Mouse (Mus musculus): ENCODE measurements at regions not wholly inside any gene's neighbourhood (a gene's known extent, or its start where the extent isn't known, plus 50 kb on each side); places are given as distances from the start of the nearest gene placed in this dataset.

- 96% methylated on average over 2 of the region's 2 CpGs for WGBS
- H3K4me2 ChIP-seq (ENCODE audit: low read depth, low read length), result no peak overlapping the region
- H3K27ac ChIP-seq (ENCODE audit: low read length), result no peak overlapping the region
- no peak for ATAC-seq
- no peaks in the 10 kb centered on the region for H3K9me3 ChIP-seq (ENCODE audit: control insufficient read depth, low read length)
- no peaks in the 10 kb centered on the region for H3K27me3 ChIP-seq (replicated peaks; ENCODE audit: control insufficient read depth, insufficient read depth, low read length)
- no peaks in the 10 kb centered on the region for H3K4me1 ChIP-seq (ENCODE audit: control insufficient read depth, insufficient read depth, low read length)
- no peak overlapping the region for H3K4me3 ChIP-seq (ENCODE audit: low read length)
- no peaks in the 10 kb centered on the region for H3K36me3 ChIP-seq (ENCODE audit: control insufficient read depth, insufficient read depth, low read length)
- H3K9ac ChIP-seq (ENCODE audit: low read depth, low read length), result no peak overlapping the region
These were observed 64.8 kb downstream of the Dnajb9 start for GRCm38 (mm10) chr12:44145321-44145720.

GRCm38 (mm10) chr12:44139026-44139425, 71.1 kb downstream of the Dnajb9 start:
- H3K9ac ChIP-seq (ENCODE audit: low read depth, low read length), result no peak overlapping the region
- H3K36me3 ChIP-seq (ENCODE audit: control insufficient read depth, insufficient read depth, low read length), result no peaks in the 10 kb centered on the region
- H3K9me3 ChIP-seq (ENCODE audit: control insufficient read depth, low read length), result no peaks in the 10 kb centered on the region
- H3K4me1 ChIP-seq (ENCODE audit: control insufficient read depth, insufficient read depth, low read length), result no peaks in the 10 kb centered on the region
- no peak for ATAC-seq
- 90% methylated on average over 1 of the region's 1 CpGs for WGBS
- no peaks in the 10 kb centered on the region for H3K27me3 ChIP-seq (replicated peaks; ENCODE audit: control insufficient read depth, insufficient read depth, low read length)
- no peak overlapping the region for H3K27ac ChIP-seq (ENCODE audit: low read length)
- no peak overlapping the region for H3K4me3 ChIP-seq (ENCODE audit: low read length)
- H3K4me2 ChIP-seq (ENCODE audit: low read depth, low read length), result no peak overlapping the region

- 91% methylated on average over 8 of the region's 8 CpGs for WGBS
- no peaks in the 10 kb centered on the region for H3K36me3 ChIP-seq (ENCODE audit: control insufficient read depth, insufficient read depth, low read length)
- no peak overlapping the region for H3K9ac ChIP-seq (ENCODE audit: low read depth, low read length)
- H3K4me1 ChIP-seq (ENCODE audit: control insufficient read depth, insufficient read depth, low read length), result no peaks in the 10 kb centered on the region
- no peak for ATAC-seq
- H3K4me3 ChIP-seq (ENCODE audit: low read length), result no peak overlapping the region
- no peaks in the 10 kb centered on the region for H3K9me3 ChIP-seq (ENCODE audit: control insufficient read depth, low read length)
- no peak overlapping the region for H3K4me2 ChIP-seq (ENCODE audit: low read depth, low read length)
- no peak overlapping the region for H3K27ac ChIP-seq (ENCODE audit: low read length)
- H3K27me3 ChIP-seq (replicated peaks; ENCODE audit: control insufficient read depth, insufficient read depth, low read length), result no peaks in the 10 kb centered on the region
These were observed 81.3 kb downstream of the Dnajb9 start for GRCm38 (mm10) chr12:44128874-44129273.

- Histone ChIP-seq H3K36me3 (ENCODE audit: control insufficient read depth, insufficient read depth, low read length) (no peaks in the 10 kb centered on the region), H3K9me3 (ENCODE audit: control insufficient read depth, low read length) (no peaks in the 10 kb centered on the region), H3K4me1 (ENCODE audit: control insufficient read depth, insufficient read depth, low read length) (no peaks in the 10 kb centered on the region), H3K27ac (ENCODE audit: low read length) (no peak overlapping the region), H3K4me3 (ENCODE audit: low read length) (no peak overlapping the region), H3K27me3 (replicated peaks; ENCODE audit: control insufficient read depth, insufficient read depth, low read length) (no peaks in the 10 kb centered on the region), H3K4me2 (ENCODE audit: low read depth, low read length) (no peak overlapping the region), H3K9ac (ENCODE audit: low read depth, low read length) (no peak overlapping the region)
- 48% methylated on average over 2 of the region's 2 CpGs for whole genome bisulfite sequencing
- no peak for ATAC-seq
These were observed 105.0 kb downstream of the Dnajb9 start for GRCm38 (mm10) chr12:44105085-44105484.

GRCm38 (mm10) chr12:44099188-44099587, 110.9 kb downstream of the Dnajb9 start:
- WGBS, result 94% methylated on average over 1 of the region's 1 CpGs
- no peak overlapping the region for H3K4me3 ChIP-seq (ENCODE audit: low read length)

GRCm38 (mm10) chr12:44071766-44072165, 138.4 kb downstream of the Dnajb9 start:
- Histone ChIP-seq H3K36me3 (ENCODE audit: control insufficient read depth, insufficient read depth, low read length) (no peaks in the 10 kb centered on the region), H3K4me1 (ENCODE audit: control insufficient read depth, insufficient read depth, low read length) (no peaks in the 10 kb centered on the region), H3K27me3 (replicated peaks; ENCODE audit: control insufficient read depth, insufficient read depth, low read length) (no peaks in the 10 kb centered on the region), H3K4me3 (ENCODE audit: low read length) (no peak overlapping the region), H3K27ac (ENCODE audit: low read length) (no peak overlapping the region), H3K9ac (ENCODE audit: low read depth, low read length) (no peak overlapping the region), H3K9me3 (ENCODE audit: control insufficient read depth, low read length) (no peaks in the 10 kb centered on the region), H3K4me2 (ENCODE audit: low read depth, low read length) (no peak overlapping the region)
- ATAC-seq, result no peak
- WGBS, result 82% methylated on average over 5 of the region's 5 CpGs

More at GRCm38 (mm10) chr12:44099188-44099587, 110.9 kb downstream of the Dnajb9 start:
- Histone ChIP-seq H3K9me3 (ENCODE audit: control insufficient read depth, low read length) (no peaks in the 10 kb centered on the region), H3K4me2 (ENCODE audit: low read depth, low read length) (no peak overlapping the region), H3K9ac (ENCODE audit: low read depth, low read length) (no peak overlapping the region), H3K27ac (ENCODE audit: low read length) (no peak overlapping the region), H3K4me1 (ENCODE audit: control insufficient read depth, insufficient read depth, low read length) (no peaks in the 10 kb centered on the region), H3K27me3 (replicated peaks; ENCODE audit: control insufficient read depth, insufficient read depth, low read length) (no peaks in the 10 kb centered on the region), H3K36me3 (ENCODE audit: control insufficient read depth, insufficient read depth, low read length) (no peaks in the 10 kb centered on the region)
- ATAC-seq, result no peak

- no peaks in the 10 kb centered on the region for H3K27me3 ChIP-seq (replicated peaks; ENCODE audit: control insufficient read depth, insufficient read depth, low read length)
- H3K9me3 ChIP-seq (ENCODE audit: control insufficient read depth, low read length), result no peaks in the 10 kb centered on the region
- no peak overlapping the region for H3K9ac ChIP-seq (ENCODE audit: low read depth, low read length)
- 77% methylated on average over 2 of the region's 2 CpGs for WGBS
- no peaks in the 10 kb centered on the region for H3K4me1 ChIP-seq (ENCODE audit: control insufficient read depth, insufficient read depth, low read length)
- no peaks in the 10 kb centered on the region for H3K36me3 ChIP-seq (ENCODE audit: control insufficient read depth, insufficient read depth, low read length)
- no peak overlapping the region for H3K27ac ChIP-seq (ENCODE audit: low read length)
- peak; percentile 99 for ATAC-seq
- H3K4me3 ChIP-seq (ENCODE audit: low read length), result no peak overlapping the region
- no peak overlapping the region for H3K4me2 ChIP-seq (ENCODE audit: low read depth, low read length)
These were observed 153.5 kb downstream of the Dnajb9 start for GRCm38 (mm10) chr12:44056493-44057163.

GRCm38 (mm10) chr12:44045806-44046205, 164.3 kb downstream of the Dnajb9 start:
- 62% methylated on average over 2 of the region's 2 CpGs for WGBS
- no peak overlapping the region for H3K4me3 ChIP-seq (ENCODE audit: low read length)

GRCm38 (mm10) chr12:44044388-44045105, 165.6 kb downstream of the Dnajb9 start:
- WGBS, result 72% methylated on average over 14 of the region's 14 CpGs
- no peaks in the 10 kb centered on the region for H3K4me1 ChIP-seq (ENCODE audit: control insufficient read depth, insufficient read depth, low read length)
- no peak for ATAC-seq
- H3K9ac ChIP-seq (ENCODE audit: low read depth, low read length), result no peak overlapping the region
- no peak overlapping the region for H3K4me3 ChIP-seq (ENCODE audit: low read length)
- H3K27ac ChIP-seq (ENCODE audit: low read length), result no peak overlapping the region
- H3K4me2 ChIP-seq (ENCODE audit: low read depth, low read length), result no peak overlapping the region
- no peaks in the 10 kb centered on the region for H3K27me3 ChIP-seq (replicated peaks; ENCODE audit: control insufficient read depth, insufficient read depth, low read length)
- no peaks in the 10 kb centered on the region for H3K36me3 ChIP-seq (ENCODE audit: control insufficient read depth, insufficient read depth, low read length)
- no peaks in the 10 kb centered on the region for H3K9me3 ChIP-seq (ENCODE audit: control insufficient read depth, low read length)

More at GRCm38 (mm10) chr12:44045806-44046205, 164.3 kb downstream of the Dnajb9 start:
- H3K4me2 ChIP-seq (ENCODE audit: low read depth, low read length), result no peak overlapping the region
- no peak overlapping the region for H3K27ac ChIP-seq (ENCODE audit: low read length)
- ATAC-seq, result no peak
- no peaks in the 10 kb centered on the region for H3K36me3 ChIP-seq (ENCODE audit: control insufficient read depth, insufficient read depth, low read length)
- no peaks in the 10 kb centered on the region for H3K9me3 ChIP-seq (ENCODE audit: control insufficient read depth, low read length)
- H3K27me3 ChIP-seq (replicated peaks; ENCODE audit: control insufficient read depth, insufficient read depth, low read length), result no peaks in the 10 kb centered on the region
- H3K9ac ChIP-seq (ENCODE audit: low read depth, low read length), result no peak overlapping the region
- H3K4me1 ChIP-seq (ENCODE audit: control insufficient read depth, insufficient read depth, low read length), result no peaks in the 10 kb centered on the region
